Mouse (Mus musculus) spleen, adult 2 months (tissue): ENCODE results near the gene Bmp2k.

ENCODE experiments used
- CTCF ChIP-seq: fragments of 200-500 bp; IDR thresholded peaks from 2 replicates; pipeline ENCODE4 v1.5.1; 2011; ENCODE audit warnings: mild to moderate bottlenecking, inconsistent platforms; ENCODE audit not compliant: insufficient read depth, insufficient read length, insufficient replicate concordance; ENCODE audit errors: extremely low read depth
- POLR2A ChIP-seq: fragments of 200-500 bp; IDR thresholded peaks from 2 replicates; pipeline ENCODE4 v1.6.1; 2011; ENCODE audit warnings: low read depth, low read length, inconsistent platforms

DNA sequence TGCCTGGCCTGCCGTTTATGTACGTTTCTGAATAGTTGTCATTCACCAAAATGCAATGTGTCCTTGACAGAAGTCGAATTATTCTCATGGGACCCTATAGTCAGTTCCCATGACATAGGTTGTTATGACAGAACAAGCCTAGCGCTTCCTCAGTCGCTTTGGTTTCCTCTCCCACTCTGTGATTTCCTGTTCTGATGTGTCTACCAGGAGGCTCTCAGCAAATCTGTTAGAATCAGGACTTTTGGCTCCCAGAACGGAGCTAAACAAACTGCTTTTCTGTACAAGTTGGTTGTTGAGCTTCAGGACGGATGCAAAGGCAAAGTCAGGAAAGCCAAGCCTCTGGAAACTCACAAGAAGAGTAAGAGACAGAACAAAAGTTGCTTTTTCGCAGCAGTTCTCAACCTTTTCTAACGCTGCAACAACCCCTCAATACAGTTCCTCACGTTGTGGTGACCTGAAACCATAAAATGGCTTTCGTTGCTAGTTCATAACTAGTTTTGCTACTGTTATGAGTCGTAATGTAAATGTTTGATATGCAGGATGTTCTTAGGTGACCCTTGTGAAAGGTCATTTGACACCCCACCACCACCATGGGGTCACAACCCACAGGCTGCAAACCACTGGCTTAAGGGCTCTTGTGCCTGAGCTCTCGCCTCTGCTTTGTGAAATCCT lies 48.5 kb upstream of the Bmp2k start:
- no peak for TF ChIP-seq CTCF
- TF ChIP-seq POLR2A: no peak
